Mouse (Mus musculus) spleen, adult 12 weeks (tissue): ENCODE measurements around the gene Ap2m1.
A peak's percentile ranks its signal among the peaks of the same experiment; 100 is the strongest.

Experiments used
- DNase-seq: peaks from one replicate; pipeline ENCODE4 v3.0.0; 2022; ENCODE audit warnings: low spot score

The Ap2m1 gene

GRCm38 (mm10) chr16:20529375-20529774 lies 5.9 kb upstream of the Ap2m1 start:
- DNase-seq = no peak

DNA sequence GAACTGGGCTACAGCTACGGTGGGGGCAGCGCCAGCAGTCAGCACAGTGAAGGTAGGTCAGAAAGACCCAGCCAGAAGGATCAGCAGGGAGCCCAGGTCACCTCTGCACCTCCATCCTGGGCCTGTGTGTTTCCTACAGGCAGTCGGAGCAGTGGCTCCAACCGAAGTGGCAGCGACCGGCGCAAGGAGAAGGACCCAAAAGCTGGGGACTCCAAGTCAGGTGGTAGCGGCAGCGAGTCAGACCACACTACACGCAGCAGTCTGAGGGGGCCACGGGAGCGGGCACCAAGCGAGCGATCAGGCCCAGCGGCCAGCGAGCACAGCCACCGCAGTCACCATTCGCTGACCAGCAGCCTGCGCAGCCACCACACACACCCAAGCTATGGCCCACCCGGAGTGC lies 4.3 kb upstream of the Ap2m1 start:
- no peak for DNase-seq

DNA sequence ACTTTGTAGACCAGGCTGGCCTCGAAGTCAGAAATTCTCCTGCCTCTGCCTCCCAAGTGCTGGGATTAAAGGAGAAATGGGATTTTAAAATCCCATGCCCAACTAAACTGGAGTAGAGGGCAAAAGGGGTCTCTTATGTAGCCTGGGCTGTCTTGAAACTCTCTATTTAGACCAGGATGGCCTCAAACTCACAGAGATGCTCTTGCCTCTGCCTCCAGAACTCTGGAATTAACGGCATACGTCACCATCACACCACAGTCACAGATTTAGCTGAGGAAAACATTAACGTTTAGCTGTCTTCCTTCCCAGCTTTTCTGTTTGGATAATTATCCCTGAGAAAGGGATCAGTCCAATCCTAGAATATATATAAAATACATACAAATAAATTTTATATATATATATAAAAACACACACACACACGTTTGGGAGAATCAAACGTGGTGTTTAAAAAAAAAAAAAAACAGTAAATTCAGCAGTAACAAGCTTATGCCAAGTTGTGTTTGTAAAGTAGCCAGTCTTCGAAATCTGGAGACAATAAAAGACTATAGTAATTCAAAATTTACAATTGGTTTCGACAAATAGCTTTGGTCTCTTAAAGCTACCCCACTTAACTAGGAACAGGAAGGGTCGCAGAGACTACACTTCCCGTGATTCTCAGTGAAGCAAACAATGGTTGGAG lies 522 bp upstream of the Ap2m1 start:
- no peak for DNase-seq

GRCm38 (mm10) chr16:20536081-20536665 lies 895 bp downstream of the Ap2m1 start:
- no peak for DNase-seq

DNA sequence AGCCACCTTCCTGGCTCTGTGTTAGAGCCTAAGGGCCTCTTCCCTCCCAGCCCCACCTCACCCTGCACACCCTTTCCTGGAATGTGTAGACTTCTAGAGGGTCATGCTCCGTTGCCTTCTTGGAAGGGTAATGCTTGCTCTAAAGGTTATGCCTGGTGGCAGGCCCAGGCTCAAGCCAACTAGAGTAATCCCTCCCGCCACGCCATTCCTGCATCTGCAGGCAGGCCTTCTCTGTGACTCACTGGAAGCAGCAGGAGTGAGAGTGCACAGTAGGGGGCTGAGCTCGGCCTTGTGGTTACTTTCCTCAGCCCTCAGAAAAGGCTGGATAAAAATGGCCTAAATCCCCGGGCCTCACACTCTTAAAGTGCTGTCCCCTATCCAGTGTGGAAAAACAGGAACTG lies 1.8 kb downstream of the Ap2m1 start:
- DNase-seq = no peak

- DNase-seq = no peak
Measured at GRCm38 (mm10) chr16:20537601-20538320, 2.5 kb downstream of the Ap2m1 start.

- no peak for DNase-seq
Measured at GRCm38 (mm10) chr16:20539649-20540048, 4.4 kb downstream of the Ap2m1 start.

- DNase-seq = no peak
Measured at GRCm38 (mm10) chr16:20540438-20540837, 5.2 kb downstream of the Ap2m1 start.

GRCm38 (mm10) chr16:20545696-20546095 lies 10.4 kb downstream of the Ap2m1 start:
- no peak for DNase-seq

DNA sequence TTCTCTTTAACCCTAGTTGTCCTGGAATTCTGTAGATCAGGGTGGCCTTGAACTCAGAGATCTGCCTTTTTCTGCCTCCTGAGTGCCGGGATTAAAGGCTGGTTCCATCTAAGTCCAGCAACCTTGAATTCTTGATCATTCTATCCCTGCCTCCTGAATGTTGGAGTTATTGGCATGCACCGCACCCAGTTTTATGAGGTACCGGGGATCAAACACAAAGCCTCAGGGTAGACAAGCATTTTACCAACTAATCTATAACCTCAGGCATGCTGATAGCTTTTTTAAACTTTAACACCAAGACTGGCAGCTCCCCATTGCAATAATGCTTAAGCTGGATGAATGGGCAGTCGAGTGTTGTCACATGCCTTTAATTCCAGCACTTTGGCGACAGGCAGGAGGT lies 12.1 kb downstream of the Ap2m1 start:
- no peak for DNase-seq

- peak; percentile 93 for DNase-seq
Measured at GRCm38 (mm10) chr16:20548096-20548948, 13.0 kb downstream of the Ap2m1 start, which contains the start of gene Abcf3. TSS of gene Abcf3 (plus strand) at chr16:20548577.

- DNase-seq = no peak
Measured at GRCm38 (mm10) chr16:20549161-20549560, 13.9 kb downstream of the Ap2m1 start.

DNA sequence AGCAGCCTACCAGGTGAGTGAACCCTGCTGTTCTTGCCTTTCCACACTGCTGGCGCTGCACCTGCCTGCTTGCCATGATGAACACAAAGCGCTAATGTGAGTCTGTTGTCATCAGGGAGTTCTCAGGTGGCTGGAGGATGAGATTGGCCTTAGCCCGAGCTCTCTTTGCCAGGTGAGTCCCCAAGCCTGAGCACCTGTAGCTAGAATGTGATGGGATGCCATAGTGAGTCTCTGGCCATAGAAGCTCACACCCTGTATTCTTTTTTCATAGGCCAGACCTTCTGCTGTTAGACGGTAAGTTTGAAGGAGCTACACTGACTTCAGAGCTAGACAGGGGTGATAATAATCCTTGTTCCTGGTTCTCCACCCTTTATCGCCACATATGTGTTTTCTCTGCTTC lies 16.4 kb downstream of the Ap2m1 start:
- DNase-seq = no peak

- no peak for DNase-seq
Measured at GRCm38 (mm10) chr16:20552594-20552993, 17.3 kb downstream of the Ap2m1 start.

DNA sequence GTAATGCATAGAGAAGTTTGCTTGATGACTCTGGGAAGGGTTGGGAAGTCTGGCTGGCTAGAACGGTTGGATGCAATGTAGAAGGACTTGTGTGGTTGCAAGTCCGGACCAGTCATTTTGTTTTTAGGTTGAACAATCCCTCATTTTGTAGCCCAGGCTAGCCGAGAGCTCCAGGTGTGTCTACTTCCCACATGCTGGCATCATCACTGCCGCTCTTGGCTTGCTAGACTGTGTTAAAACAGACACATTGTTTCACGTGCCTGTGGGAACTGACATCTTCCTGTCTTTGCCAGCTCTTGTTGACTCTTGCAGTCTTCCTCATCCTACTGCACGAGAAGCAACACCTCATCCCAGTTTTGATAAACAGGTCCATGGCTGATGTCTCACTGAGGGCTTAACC lies 19.7 kb downstream of the Ap2m1 start:
- DNase-seq = no peak

DNA sequence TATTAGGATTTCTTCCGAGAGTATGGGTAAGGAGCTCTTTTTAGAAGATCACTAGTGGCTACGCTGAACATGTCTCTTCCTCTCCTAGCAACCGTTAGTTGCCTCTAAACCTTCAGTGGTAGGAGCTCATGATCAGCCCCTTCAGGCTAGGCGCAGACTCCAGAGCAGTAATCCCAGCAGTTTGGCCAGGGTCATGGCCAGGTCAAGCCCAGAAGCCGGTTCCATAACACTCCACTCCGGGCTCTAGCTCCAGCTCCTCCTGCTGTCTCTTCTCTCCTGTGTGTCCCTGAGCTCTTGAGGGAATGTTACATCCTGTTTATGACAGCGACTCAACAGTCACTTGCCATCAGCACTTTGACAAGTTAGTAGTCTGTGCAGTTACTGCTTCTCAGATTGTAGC lies 22.1 kb downstream of the Ap2m1 start:
- DNase-seq = no peak

- DNase-seq = no peak
Measured at GRCm38 (mm10) chr16:20565075-20565474, 29.8 kb downstream of the Ap2m1 start.

DNA sequence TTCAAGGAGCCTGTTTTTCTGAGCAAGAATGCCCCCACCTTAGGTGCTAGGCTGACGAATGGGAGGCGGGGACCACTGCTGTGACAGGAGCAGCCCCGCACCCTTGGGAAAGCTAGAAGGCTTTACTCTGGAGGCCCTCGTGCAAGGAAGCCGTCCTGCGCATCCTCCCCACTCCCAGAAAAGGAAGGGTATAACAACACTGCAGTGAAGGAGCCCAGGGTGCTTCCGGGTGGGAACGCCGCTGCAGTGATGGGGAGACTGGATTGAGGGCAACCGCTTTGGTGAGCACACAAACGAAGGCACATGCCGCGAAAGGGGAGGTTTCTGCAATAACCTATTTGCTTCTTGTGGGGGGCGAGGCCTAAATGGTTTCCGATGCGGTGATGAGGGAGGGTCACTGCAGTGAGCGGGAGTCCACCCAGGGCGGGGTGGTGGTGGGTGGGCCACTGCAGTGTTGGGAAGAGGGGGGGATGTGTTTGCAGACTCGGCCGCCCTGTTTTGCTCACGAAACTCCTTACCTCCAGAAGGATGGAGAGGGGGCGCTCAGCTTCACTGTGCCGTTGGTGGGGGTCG lies 54.2 kb downstream of the Ap2m1 start, which contains the start of gene Vwa5b2:
TSS of gene Vwa5b2 (plus strand) at position 106 of the 573 bp plus-strand sequence.
- no peak for DNase-seq

- no peak for DNase-seq
Measured at GRCm38 (mm10) chr16:20589939-20590679, 54.8 kb downstream of the Ap2m1 start.

DNA sequence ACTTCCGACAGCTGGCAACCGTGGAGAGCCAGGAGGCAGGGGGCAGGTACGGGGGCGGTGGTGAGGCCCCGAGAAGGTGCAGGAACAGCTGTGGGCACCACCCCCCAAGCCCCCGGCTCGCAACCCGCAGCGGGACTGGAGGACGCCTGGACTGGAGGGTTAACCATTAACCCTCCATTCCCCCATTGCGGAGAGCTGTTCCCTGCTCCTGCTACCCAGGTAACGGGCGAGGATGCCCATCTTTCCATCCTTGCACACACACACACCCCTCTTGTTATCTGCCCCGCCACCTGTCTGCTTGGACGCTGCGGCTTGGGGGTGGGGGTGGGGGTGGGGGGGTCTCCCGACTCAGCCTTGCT lies 55.4 kb downstream of the Ap2m1 start:
- DNase-seq = no peak

GRCm38 (mm10) chr16:20591076-20591705 lies 55.9 kb downstream of the Ap2m1 start:
- no peak for DNase-seq
